Mouse (Mus musculus) G1E (cell line): ENCODE results near the gene Cpne2.

ENCODE experiments used
- CTCF ChIP-seq: IDR thresholded peaks from 2 replicates; pipeline ENCODE4 v1.5.1; 2012; ENCODE audit warnings: low read depth, low read length, inconsistent platforms, mixed read lengths
- GATA1 ChIP-seq: IDR thresholded peaks from 2 replicates; pipeline ENCODE4 v1.6.1; 2012; ENCODE audit warnings: borderline replicate concordance, low read length, inconsistent platforms, mixed read lengths
- GATA2 ChIP-seq: IDR thresholded peaks from 2 replicates; pipeline ENCODE4 v1.6.1; 2012; ENCODE audit warnings: low read depth, low read length, inconsistent platforms, borderline replicate concordance
- POLR2AphosphoS5 ChIP-seq: IDR thresholded peaks from 2 replicates; pipeline ENCODE4 v1.6.1; 2012; ENCODE audit warnings: low read depth, low read length, inconsistent platforms; ENCODE audit not compliant: insufficient replicate concordance
- TAL1 ChIP-seq: conservative IDR thresholded peaks from 2 replicates; pipeline ENCODE4 v1.6.1; 2012; ENCODE audit warnings: low read depth, low read length, inconsistent platforms, mixed read lengths

DNA sequence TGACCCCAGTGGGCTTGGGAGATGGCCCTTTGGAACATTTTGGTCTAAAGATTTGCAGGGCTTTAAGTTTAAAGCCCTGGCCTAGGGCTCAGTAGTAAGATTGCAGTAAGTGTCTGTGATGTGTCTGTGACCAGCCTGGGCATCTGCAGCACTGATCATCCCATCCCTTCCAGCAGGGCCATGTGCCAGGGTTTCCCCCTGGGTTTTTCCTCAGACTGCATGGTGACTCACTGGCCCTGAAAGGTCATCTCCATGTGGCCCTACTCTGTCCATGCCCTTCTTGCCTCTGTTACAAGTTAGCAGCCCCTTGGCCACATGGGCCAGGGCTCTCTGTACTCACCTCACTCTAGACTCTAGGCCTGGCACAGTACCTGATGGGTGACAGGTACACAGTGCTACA is 31.6 kb downstream of the Cpne2 start:
- TF ChIP-seq CTCF (no peak), GATA1 (no peak), POLR2AphosphoS5 (no peak), GATA2 (no peak), TAL1 (no peak)
